Mouse (Mus musculus) liver, postnatal 0 days (tissue): ENCODE data around the gene Gm21541. TPM values are rescaled to one million over a fixed set of nuclear protein-coding genes. Genes with fewer than 3 reads are reported as not detected.
"Not testable (repeated sequence)": the region's sequence is repeated elsewhere in the genome, so short reads cannot be mapped to it uniquely, and the experiment has no call there.

Experiments used
- ATAC-seq: fragments of 200-750 bp; cut with Nextera tagmentation; 2 replicates; pipeline ENCODE4 v1.8.0; 2017; ENCODE audit warnings: mild to moderate bottlenecking, moderate library complexity
- DNase-seq: peaks from one replicate; pipeline ENCODE4 v3.0.0-alpha.2; 2016
- H3K27ac ChIP-seq: fragments of 300-500 bp; sonication (generic); 2 replicates; pipeline ENCODE4 v1.5.1; 2014; ENCODE audit warnings: antibody characterized with exemption, moderate library complexity, mild to moderate bottlenecking, low read depth
- H3K27me3 ChIP-seq: fragments of 300-500 bp; sonication (generic); 2 replicates; pipeline ENCODE4 v1.6.1; 2014; ENCODE audit warnings: low read length, control low read depth, mixed read lengths; ENCODE audit not compliant: insufficient read depth
- H3K36me3 ChIP-seq: fragments of 300-500 bp; sonication (generic); replicated peaks from 2 replicates; pipeline ENCODE4 v1.6.1; 2014; ENCODE audit warnings: mild to moderate bottlenecking, control low read depth, low read length, moderate library complexity, mixed read lengths; ENCODE audit not compliant: insufficient read depth
- H3K4me1 ChIP-seq: fragments of 300-500 bp; sonication (generic); 2 replicates; pipeline ENCODE4 v1.6.1; 2014; ENCODE audit warnings: antibody characterized with exemption, mild to moderate bottlenecking, control low read depth; ENCODE audit not compliant: insufficient read depth
- H3K4me2 ChIP-seq: fragments of 300-500 bp; sonication (generic); 2 replicates; pipeline ENCODE4 v1.6.1; 2014; ENCODE audit warnings: low read depth, mild to moderate bottlenecking, low read length, moderate library complexity, mixed read lengths
- H3K4me3 ChIP-seq: fragments of 300-500 bp; sonication (generic); 2 replicates; pipeline ENCODE4 v1.5.1; 2014; ENCODE audit warnings: low read depth, low read length
- H3K9ac ChIP-seq: fragments of 300-500 bp; sonication (generic); replicated peaks from 2 replicates; pipeline ENCODE4 v1.6.1; 2014; ENCODE audit warnings: mild to moderate bottlenecking, moderate library complexity
- H3K9me3 ChIP-seq: fragments of 300-500 bp; sonication (generic); 2 replicates; pipeline ENCODE4 v1.6.1; 2016; ENCODE audit warnings: mild to moderate bottlenecking, control low read depth, low read length, mixed read lengths
- WGBS: fragments of 180-500 bp; shearing (Covaris S2); extraction: QIAGEN DNeasy Blood & Tissue Kit; methylation state at CpG from one replicate; pipeline ENCODE4 v1.1.7; 2014; ENCODE audit not compliant: insufficient replicate concordance; 5-methylcytosine and 5-hydroxymethylcytosine counted together
- polyA plus RNA-seq: library from polyadenylated mRNA; unstranded; fragments of >200 nt; fragmentation: Nextera tagmentation; extraction: Ambion mirVana; gene quantifications from 2 replicates; pipeline ENCODE4 v1.2.1, GENCODE M21; 2015

The Gm21541 gene
- polyA plus RNA-seq: 0.76 TPM in 1 of 2 replicates, not detected in the other

GRCm38 (mm10) chr4:41903310-41903709, at the start of gene Gm21541:
Gene Gm21541, plus strand, starts transcription at chr4:41903610.
- not testable (repeated sequence) for H3K4me3 ChIP-seq, H3K9ac ChIP-seq, H3K36me3 ChIP-seq, H3K27me3 ChIP-seq, H3K27ac ChIP-seq, H3K9me3 ChIP-seq, H3K4me1 ChIP-seq, DNase-seq, ATAC-seq, H3K4me2 ChIP-seq
- no CpG with 5 or more reads among the region's 5 CpGs for WGBS

GRCm38 (mm10) chr4:41941272-41941671, 37.9 kb downstream of the Gm21541 start, which contains the start of gene Gm20878:
Gene Gm20878, plus strand, starts transcription at chr4:41941572.
- not testable (repeated sequence) for ATAC-seq, H3K36me3 ChIP-seq, H3K27me3 ChIP-seq, H3K4me1 ChIP-seq, DNase-seq, H3K27ac ChIP-seq, H3K4me3 ChIP-seq, H3K9ac ChIP-seq, H3K4me2 ChIP-seq, H3K9me3 ChIP-seq
- no CpG with 5 or more reads among the region's 8 CpGs for WGBS

Other genes starting within 250 kb of the Gm21541 start
- 0.12 and 0.29 TPM in 2 replicates for gene Cntfr, start 206.5 kb upstream of the Gm21541 start, polyA plus RNA-seq
- gene Il11ra1, start 203.6 kb upstream of the Gm21541 start, polyA plus RNA-seq: 28.5 and 33.2 TPM in 2 replicates
- 30.9 and 31.7 TPM in 2 replicates for gene Rpp25l, start 190.1 kb upstream of the Gm21541 start, polyA plus RNA-seq
- gene Dctn3, start 180.4 kb upstream of the Gm21541 start, polyA plus RNA-seq: 64.0 and 65.2 TPM in 2 replicates
- not detected in 2 replicates for gene Arid3c, start 172.5 kb upstream of the Gm21541 start, polyA plus RNA-seq
- gene Galt, start 148.4 kb upstream of the Gm21541 start, polyA plus RNA-seq: 40.9 and 46.2 TPM in 2 replicates
- 73.2 and 77.7 TPM in 2 replicates for gene Sigmar1, start 147.5 kb upstream of the Gm21541 start, polyA plus RNA-seq
- gene Ccl27a, start 129.4 kb upstream of the Gm21541 start, polyA plus RNA-seq: 10.1 and 11.7 TPM in 2 replicates
- 0.49 TPM in 1 of 2 replicates, not detected in the other for gene Gm20878, start 38.0 kb downstream of the Gm21541 start, polyA plus RNA-seq
- gene Fam205a4, start 62.4 kb downstream of the Gm21541 start, polyA plus RNA-seq: not detected in 2 replicates
- gene Gm21093, start 131.1 kb downstream of the Gm21541 start, polyA plus RNA-seq: not detected in 2 replicates
- not detected in 2 replicates for gene Gm3893, start 187.6 kb downstream of the Gm21541 start, polyA plus RNA-seq
- not detected in 2 replicates for gene Gm13304, start 211.2 kb downstream of the Gm21541 start, polyA plus RNA-seq
- not detected in 2 replicates for gene Gm13306, start 249.8 kb downstream of the Gm21541 start, polyA plus RNA-seq